Mouse (Mus musculus) heart, adult 2 months (tissue): Measurements from ENCODE around the gene Edn2. TPM values are rescaled to one million over a fixed set of nuclear protein-coding genes. Genes with fewer than 3 reads are reported as not detected.

Source experiments
- DNase-seq, 2 experiments: peaks; one replicate each; pipeline ENCODE4 v3.0.0; 2021
- H3K27ac ChIP-seq: fragments of 200-600 bp; 2 replicates; pipeline ENCODE4 v1.8.1; 2022
- H3K27me3 ChIP-seq: fragments of 200-500 bp; 2 replicates; pipeline ENCODE4 v1.6.1; 2012; ENCODE audit warnings: mild to moderate bottlenecking, low read length, inconsistent platforms, mixed read lengths; ENCODE audit not compliant: control insufficient read depth, insufficient read depth
- H3K36me3 ChIP-seq: fragments of 200-500 bp; 2 replicates; pipeline ENCODE4 v1.6.1; 2012; ENCODE audit warnings: low read length, inconsistent platforms; ENCODE audit not compliant: control insufficient read depth, insufficient read depth
- H3K4me1 ChIP-seq: fragments of 200-500 bp; 2 replicates; pipeline ENCODE4 v1.6.1; 2011; ENCODE audit warnings: low read length; ENCODE audit not compliant: control insufficient read depth, insufficient read depth
- H3K4me3 ChIP-seq: fragments of 200-600 bp; 2 replicates; pipeline ENCODE4 v1.8.1; 2022
- H3K79me2 ChIP-seq: fragments of 200-500 bp; replicated peaks from 2 replicates; pipeline ENCODE4 v1.6.1; 2012; ENCODE audit warnings: mild to moderate bottlenecking, inconsistent platforms, low read length, moderate library complexity, mixed read lengths; ENCODE audit not compliant: control insufficient read depth, insufficient read depth
- H3K9ac ChIP-seq: fragments of 200-500 bp; 2 replicates; pipeline ENCODE4 v1.6.1; 2012; ENCODE audit warnings: low read depth, mild to moderate bottlenecking, control low read depth, inconsistent platforms, low read length, mixed read lengths
- CTCF ChIP-seq: fragments of 200-600 bp; IDR thresholded peaks from 2 replicates; pipeline ENCODE4 v1.8.1; 2022; ENCODE audit warnings: antibody characterized with exemption, mild to moderate bottlenecking, moderate library complexity
- EP300 ChIP-seq: fragments of 200-500 bp; IDR thresholded peaks from 2 replicates; pipeline ENCODE4 v1.6.1; 2011; ENCODE audit warnings: low read depth, low read length, control low read depth; ENCODE audit not compliant: insufficient read depth
- POLR2A ChIP-seq: fragments of 200-500 bp; IDR thresholded peaks from 2 replicates; pipeline ENCODE4 v1.6.1; 2011; ENCODE audit warnings: mild to moderate bottlenecking, low read depth, low read length, control low read depth; ENCODE audit not compliant: insufficient read depth
- WGBS: fragments of 180-500 bp; shearing (Covaris S2); methylation state at CpG from one replicate; pipeline ENCODE4 v1.1.7; 2018; 5-methylcytosine and 5-hydroxymethylcytosine counted together
- intact Hi-C: fragments of 180-260 bp; cut with DNase I; formaldehyde crosslinking; loops from one replicate; pipeline ENCODE4 v1.15.1; 2025
- polyA plus RNA-seq: library from polyadenylated mRNA; depleted of rRNA; stranded (reverse); fragments of >200 nt; gene quantifications from 2 replicates; pipeline ENCODE4 v1.2.3, GENCODE M21; 2012
- total RNA-seq, 2 experiments: library from RNA; stranded (reverse); gene quantifications; 2 replicates each; pipeline ENCODE4 v1.2.3; 2021

The Edn2 gene
- total and polyA plus RNA-seq, 3 experiments = 0.55 TPM; not detected in 2

DNA sequence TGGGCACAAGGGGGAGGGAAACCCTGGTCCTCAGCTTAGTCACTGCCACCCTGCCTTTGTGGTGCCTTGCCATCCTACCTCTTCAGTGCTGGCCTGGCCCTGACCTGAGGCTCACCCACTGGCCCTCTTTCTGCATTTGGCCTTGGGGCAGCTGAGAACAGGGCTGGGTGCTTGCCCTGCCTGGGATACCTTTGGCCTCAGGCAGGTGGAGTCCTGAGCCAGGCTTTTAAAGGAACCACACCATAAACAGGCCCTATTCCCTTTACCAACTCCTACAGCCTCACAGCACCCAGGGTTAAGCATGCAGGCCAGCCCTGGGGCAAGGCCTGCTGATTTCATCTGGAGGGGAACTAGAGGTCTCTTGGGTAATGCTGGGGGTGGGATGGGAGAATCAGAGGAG, 19.5 kb downstream of the Edn2 start:
- TF ChIP-seq EP300 = no peak
- no peak for TF ChIP-seq POLR2A
- TF ChIP-seq CTCF = no peak
- H3K4me1 ChIP-seq = no peaks in the 10 kb centered on the region
- H3K9ac ChIP-seq = no peak overlapping the region
- no peak for DNase-seq
- H3K36me3 ChIP-seq = no peaks in the 10 kb centered on the region
- H3K4me3 ChIP-seq = no peak overlapping the region
- no peaks in the 10 kb centered on the region for H3K79me2 ChIP-seq
- no peaks in the 10 kb centered on the region for H3K27me3 ChIP-seq
- H3K27ac ChIP-seq = no peak overlapping the region
- intact Hi-C loops = no loop called here

DNA sequence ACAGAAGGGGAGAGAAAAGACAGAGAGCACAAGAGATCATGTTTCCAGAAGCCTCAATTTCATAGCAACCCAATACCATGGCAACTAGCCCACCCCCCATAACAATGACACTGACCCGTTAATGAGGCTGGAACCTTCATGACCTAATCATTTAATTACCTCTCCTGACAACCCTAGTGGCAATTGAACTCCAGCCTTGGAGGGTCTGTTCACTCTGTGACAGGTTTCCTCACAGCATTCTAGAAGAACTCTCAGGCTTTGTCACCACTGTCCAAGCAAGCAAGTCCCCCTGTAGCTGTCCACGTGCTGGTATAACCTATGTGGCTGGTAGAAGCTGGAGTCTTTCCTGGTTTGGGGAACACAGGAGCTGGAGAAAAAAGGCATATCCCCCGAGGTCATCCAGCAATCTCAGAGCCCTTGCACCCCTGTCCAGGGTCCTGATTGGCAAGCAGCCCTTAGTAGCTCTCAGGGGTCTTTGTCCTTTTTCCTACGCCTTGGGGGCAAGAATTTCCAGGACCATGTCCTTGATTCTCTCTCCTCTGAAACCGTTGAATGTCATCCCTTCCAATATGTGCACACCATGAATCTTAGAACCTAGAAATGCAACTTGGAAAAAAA, 23.5 kb downstream of the Edn2 start:
- Histone ChIP-seq H3K27ac (no peak overlapping the region), H3K79me2 (no peaks in the 10 kb centered on the region), H3K4me1 (no peaks in the 10 kb centered on the region), H3K27me3 (no peaks in the 10 kb centered on the region), H3K4me3 (no peak overlapping the region), H3K36me3 (no peaks in the 10 kb centered on the region), H3K9ac (no peak overlapping the region)
- TF ChIP-seq EP300 = no peak
- TF ChIP-seq CTCF = no peak
- TF ChIP-seq POLR2A = no peak
- intact Hi-C loops = no loop called here
- WGBS = 20% methylated on average over 5 of the region's 5 CpGs
- no peak for DNase-seq

DNA sequence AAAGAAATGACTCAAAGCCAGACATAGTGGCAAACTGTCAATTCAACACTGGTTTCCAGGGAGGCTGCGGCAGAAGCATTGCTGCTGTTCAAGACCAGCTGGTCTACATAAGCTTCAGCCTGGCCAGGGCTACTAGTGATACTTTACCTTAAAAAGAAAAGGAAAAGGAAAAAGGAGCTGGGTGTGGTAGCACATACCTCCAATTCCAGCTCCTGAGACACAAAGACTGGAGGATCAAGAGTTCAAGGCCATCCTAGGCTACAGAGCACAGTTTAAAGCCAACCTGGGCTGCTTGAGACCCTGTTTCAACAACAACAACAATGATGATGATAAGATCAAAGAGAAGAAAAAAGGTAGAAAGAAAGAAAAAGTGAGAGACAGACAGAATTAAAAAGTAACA, 25.4 kb downstream of the Edn2 start:
- Histone ChIP-seq H3K4me3 (no peak overlapping the region), H3K4me1 (no peaks in the 10 kb centered on the region), H3K36me3 (no peaks in the 10 kb centered on the region), H3K27me3 (no peaks in the 10 kb centered on the region), H3K79me2 (no peaks in the 10 kb centered on the region), H3K27ac (no peak overlapping the region), H3K9ac (no peak overlapping the region)
- DNase-seq = no peak
- intact Hi-C loops = loop anchor here (1.0 kb wide), 1 partner anchor 66 kb away; no protein-coding TSS in a partner anchor
- TF ChIP-seq EP300 (no peak), POLR2A (no peak), CTCF (no peak)
- 71% methylated on average over 1 of the region's 1 CpGs for WGBS

DNA sequence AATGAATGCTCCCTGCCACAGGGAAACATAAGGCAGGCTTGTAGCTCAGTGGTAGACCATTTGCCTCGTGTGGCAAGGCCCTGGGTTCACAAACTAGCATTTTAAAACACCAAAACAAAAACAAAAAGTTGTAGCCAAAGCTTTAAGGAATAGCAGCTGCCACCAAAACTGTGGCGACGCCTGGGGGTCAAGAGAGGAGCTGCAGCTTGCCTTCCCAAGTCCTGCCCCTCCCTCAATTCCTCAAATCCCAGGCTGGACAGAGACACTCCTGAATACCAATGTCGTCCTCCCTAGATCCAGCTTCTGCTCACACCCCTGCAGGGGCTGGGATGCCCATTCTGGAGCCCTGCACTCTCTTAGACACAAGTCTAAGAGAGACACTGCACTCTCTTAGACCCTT, 25.9 kb downstream of the Edn2 start:
- H3K36me3 ChIP-seq = no peaks in the 10 kb centered on the region
- no peaks in the 10 kb centered on the region for H3K79me2 ChIP-seq
- intact Hi-C loops = loop anchor here (1.0 kb wide), 1 partner anchor 67 kb away; no protein-coding TSS in a partner anchor
- H3K4me1 ChIP-seq = no peaks in the 10 kb centered on the region
- no peaks in the 10 kb centered on the region for H3K27me3 ChIP-seq
- WGBS = 22% methylated on average over 4 of the region's 4 CpGs
- H3K4me3 ChIP-seq = no peak overlapping the region
- DNase-seq = no peak
- peak; percentile 75 for TF ChIP-seq CTCF
- TF ChIP-seq POLR2A = no peak
- no peak overlapping the region for H3K27ac ChIP-seq
- H3K9ac ChIP-seq = no peak overlapping the region

DNA sequence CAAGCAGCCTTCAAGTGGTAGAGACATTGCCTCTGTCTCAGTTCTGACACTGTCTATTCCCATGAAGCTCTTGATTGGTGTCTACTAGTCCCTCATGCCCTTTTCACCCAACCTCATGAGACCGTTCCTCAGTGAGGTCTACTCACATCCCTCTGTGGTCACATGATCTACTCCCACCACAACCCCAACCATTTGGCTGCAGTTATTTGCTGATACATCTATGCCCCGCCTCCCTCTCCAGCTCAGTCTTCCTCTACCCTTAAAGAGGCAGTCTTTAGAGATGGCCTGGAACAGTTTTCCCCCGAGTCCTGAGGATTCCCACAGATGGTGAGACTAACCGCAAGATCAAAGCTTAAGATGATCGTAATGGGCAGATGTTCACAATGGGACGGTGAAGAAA, 27.2 kb downstream of the Edn2 start:
- TF ChIP-seq CTCF (no peak), EP300 (no peak), POLR2A (no peak)
- no peak overlapping the region for H3K27ac ChIP-seq
- no peaks in the 10 kb centered on the region for H3K79me2 ChIP-seq
- H3K27me3 ChIP-seq = no peaks in the 10 kb centered on the region
- no peak overlapping the region for H3K9ac ChIP-seq
- no peaks in the 10 kb centered on the region for H3K36me3 ChIP-seq
- intact Hi-C loops = no loop called here
- DNase-seq = no peak
- no peak overlapping the region for H3K4me3 ChIP-seq
- H3K4me1 ChIP-seq = no peaks in the 10 kb centered on the region
- WGBS = 79% methylated on average over 6 of the region's 6 CpGs

DNA sequence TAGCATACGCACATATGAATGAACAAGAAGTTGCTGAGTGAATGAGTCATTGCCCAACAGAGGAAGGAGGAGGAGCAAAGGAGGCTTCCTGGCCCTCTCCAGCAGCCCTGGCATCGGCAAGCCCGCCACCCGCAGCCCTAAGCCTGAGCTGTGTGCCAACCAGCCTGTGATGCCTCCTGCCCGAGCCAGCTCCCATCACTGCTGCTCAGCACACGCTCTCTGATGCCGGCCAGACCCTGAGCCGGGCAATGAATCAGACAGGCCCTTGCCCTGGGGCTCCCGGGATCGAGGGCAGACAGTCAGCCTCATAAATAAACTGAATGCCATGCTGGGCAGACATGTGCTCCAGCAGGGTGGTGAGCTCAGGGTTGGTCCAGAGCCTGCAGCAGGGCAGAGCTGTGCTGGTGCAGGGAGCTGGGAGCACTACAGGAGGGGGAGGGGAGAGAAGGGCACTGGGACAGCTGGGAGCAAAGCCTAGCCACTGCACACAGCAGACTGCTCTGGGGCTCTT, 27.7 kb downstream of the Edn2 start:
- peak in 1 of 2 experiments; percentile 47 for DNase-seq
- Histone ChIP-seq H3K27me3 (no peaks in the 10 kb centered on the region), H3K9ac (no peak overlapping the region), H3K4me1 (no peaks in the 10 kb centered on the region), H3K36me3 (no peaks in the 10 kb centered on the region), H3K27ac (no peak overlapping the region), H3K4me3 (no peak overlapping the region), H3K79me2 (no peaks in the 10 kb centered on the region)
- intact Hi-C loops = no loop called here
- WGBS = 57% methylated on average over 10 of the region's 10 CpGs
- TF ChIP-seq CTCF (no peak), EP300 (no peak), POLR2A (no peak)
